Mouse (Mus musculus) heart, postnatal 10 days (tissue): ENCODE measurements around the gene Stbd1. TPM values are rescaled to one million over a fixed set of nuclear protein-coding genes. Genes with fewer than 3 reads are reported as not detected.

Experiments used
- DNase-seq, 2 experiments: peaks; one replicate each; pipeline ENCODE4 v3.0.0; 2021
- intact Hi-C: fragments of 180-260 bp; cut with DNase I; formaldehyde crosslinking; loops from one replicate; pipeline ENCODE4 v1.15.1; 2025
- total RNA-seq, 2 experiments: library from RNA; stranded (reverse); gene quantifications; 2 replicates each; pipeline ENCODE4 v1.2.3; 2021

The Stbd1 gene
- total RNA-seq, 2 experiments from 2014 or later: 9.4 to 12.7 TPM

DNA sequence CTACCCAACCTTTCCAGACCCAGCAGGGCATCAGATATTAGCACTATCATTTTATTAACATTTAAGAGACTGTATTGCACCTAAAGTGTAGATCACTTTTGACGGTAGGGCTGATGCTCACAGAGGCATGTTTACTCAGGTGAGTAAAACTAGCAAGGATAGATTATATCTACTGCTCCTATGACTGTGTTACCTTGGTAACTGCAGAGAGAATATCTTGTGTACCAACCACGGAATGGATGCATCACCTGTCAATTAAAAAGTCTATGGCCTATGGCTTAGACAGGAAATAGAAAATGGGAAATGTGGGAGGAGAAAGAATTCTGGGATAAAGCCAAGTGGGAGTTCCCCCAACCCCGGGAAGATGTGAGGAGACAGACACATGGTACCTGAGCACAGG, 32.1 kb downstream of the Stbd1 start:
- intact Hi-C loops: no loop called here
- no peak for DNase-seq

GRCm38 (mm10) chr5:92635891-92636290, 33.0 kb downstream of the Stbd1 start:
- DNase-seq: no peak
- intact Hi-C loops: no loop called here

GRCm38 (mm10) chr5:92640861-92641260, 38.0 kb downstream of the Stbd1 start:
- intact Hi-C loops: no loop called here
- DNase-seq: no peak

Other genes starting within 250 kb of the Stbd1 start
- 10 to 100 TPM; 20.7 to 27.0 TPM for gene Nup54, start 167.8 kb upstream of the Stbd1 start, total RNA-seq
- 10 to 100 TPM; 93.1 to 98.1 TPM for gene Scarb2, start 96.2 kb upstream of the Stbd1 start, total RNA-seq
- not detected for gene Fam47e, start 48.0 kb upstream of the Stbd1 start, total RNA-seq
- gene Ccdc158, start 72.2 kb downstream of the Stbd1 start, total RNA-seq: under 1 TPM in 1 of 2 experiments, not detected in 1; 0.10 TPM
- 10 to 100 TPM; 32.5 to 45.5 TPM for gene Shroom3, start 80.4 kb downstream of the Stbd1 start, total RNA-seq